Mouse (Mus musculus) naive thymus-derived CD4-positive, alpha-beta T cell, adult 2 months (primary cell): ENCODE measurements around the gene Ift27.

ENCODE experiments used
- DNase-seq: peaks from one replicate; pipeline ENCODE4 v3.0.0-alpha.2; 2011; ENCODE audit warnings: low read depth

Gene Ift27

DNA sequence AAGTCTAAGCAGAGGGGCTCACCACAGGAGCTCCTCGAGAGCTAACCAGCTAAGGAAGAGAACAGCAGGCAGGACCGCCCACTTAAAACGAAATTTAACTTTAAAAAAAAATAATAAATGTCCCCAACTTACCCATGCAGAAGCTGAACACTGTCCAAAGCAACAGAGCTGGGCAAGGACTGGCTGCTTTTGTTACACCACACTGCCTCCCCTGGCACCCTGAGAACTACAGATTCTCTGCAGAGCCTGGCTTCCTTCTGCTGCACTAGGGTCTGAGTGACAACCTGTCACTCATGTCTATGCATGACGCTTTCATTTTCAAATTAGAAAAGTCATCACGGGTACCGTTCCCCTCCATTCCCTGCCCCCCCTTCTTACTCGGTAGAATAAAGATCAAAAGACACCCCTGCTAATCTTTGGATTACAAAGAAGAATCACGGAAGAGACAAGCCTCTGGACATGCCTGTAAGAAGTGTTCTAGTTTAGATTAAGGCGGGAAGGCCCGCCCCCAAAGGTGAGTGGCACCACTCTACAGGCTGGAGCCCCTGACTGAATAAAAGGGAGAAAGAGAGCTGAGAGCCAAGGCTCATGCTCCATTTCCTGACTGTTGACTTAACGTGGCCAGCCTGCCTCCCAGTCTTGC is 1.5 kb downstream of the Ift27 start:
- peak; percentile 57 for DNase-seq

DNA sequence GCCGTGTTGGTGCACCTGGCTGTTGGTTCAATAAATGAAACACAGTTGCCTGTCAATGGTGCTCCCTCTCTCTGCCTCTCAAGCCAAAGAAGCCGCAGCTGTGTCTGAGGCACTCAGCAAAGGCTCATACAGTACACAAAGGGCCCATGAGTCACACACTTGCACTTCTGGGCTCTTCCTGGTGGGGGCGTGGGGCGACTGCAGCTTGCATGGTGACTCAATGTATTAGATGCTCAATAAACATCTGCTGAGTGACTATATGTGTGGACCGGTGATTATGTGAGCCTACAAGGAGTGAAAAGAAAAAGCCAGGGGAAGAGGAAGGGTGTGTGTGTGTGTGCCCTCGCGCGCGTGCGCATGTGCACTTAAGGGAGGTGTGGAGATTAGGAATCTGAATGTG is 2.3 kb downstream of the Ift27 start:
- DNase-seq: peak; percentile 49

DNA sequence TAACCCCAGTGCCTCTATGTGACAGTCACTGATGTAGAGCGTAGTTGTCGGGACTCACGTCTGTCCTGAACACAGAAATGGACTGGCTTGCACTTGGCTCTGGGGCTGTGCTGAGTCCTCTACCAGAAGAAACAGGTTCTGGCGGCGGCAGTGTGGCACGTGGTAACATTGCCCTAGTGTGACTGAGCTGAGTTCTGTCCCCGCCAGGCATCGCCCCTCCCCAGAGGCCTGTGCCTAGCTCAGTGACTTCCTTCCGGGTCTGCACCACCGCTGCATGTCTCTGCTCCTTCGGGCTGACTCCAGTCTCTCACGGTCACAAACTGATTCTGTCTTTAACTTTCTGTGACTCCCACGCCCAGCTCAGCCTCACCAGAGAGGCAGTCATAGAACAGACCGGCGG is 3.2 kb downstream of the Ift27 start:
- DNase-seq: peak; percentile 71

DNA sequence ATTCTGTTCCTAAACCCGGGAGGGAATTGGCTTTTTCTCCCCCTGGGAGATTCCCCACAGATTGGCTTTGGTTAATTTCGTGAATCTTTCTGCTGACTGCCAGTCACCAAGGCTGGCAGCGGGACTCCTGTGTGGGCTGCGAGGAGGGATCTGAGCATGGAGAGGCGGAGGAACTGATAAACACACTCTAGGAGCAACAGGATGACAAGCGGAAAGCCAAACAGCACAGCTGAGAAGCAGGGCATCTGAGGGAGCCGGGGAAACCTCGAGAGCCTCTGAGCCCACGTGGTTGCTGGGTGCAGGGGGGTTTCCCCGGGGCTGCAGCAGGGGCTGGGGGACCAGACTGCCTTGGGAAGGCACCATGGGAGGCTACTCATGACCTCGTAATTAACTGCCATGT is 4.3 kb downstream of the Ift27 start:
- DNase-seq: no peak

DNA sequence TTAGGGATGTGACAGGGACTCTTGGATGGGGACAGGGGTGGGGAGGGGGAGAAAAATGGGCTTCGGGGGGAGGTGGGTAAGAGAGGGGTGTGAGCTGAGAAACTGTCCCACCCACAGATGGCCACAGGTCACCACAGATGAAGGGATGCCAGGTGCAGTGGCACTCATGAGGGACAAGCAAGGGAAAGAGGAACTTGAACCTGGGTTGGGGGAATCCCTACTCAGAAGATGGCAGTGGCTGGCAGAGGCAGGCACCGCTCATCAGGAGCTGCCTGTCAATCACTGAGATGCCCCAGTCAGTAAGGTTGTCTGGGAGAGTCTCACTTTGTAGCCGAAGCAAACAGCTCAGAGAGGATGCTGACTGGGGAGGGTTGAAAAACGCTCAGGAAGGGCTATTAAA is 8.6 kb downstream of the Ift27 start:
- DNase-seq: no peak

DNA sequence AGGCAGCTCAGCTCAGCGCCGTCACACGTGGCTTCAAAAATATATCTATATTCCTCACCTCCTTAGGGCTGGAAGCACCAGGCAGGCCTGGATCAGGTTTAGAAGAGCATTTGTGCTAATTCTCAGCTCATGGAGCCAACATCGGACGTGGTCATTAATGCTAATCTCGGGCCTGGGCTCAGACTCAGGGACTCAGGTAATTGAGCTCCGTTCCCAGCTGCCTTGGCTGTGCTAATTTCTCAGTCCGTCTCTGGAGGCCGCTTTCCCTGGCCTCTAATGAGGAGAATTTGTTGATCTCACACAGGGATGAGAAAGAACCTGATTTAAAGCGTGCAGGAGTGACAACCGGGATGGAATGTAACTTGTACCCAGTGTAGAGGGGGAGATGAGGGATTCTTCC is 9.4 kb downstream of the Ift27 start:
- DNase-seq: no peak

DNA sequence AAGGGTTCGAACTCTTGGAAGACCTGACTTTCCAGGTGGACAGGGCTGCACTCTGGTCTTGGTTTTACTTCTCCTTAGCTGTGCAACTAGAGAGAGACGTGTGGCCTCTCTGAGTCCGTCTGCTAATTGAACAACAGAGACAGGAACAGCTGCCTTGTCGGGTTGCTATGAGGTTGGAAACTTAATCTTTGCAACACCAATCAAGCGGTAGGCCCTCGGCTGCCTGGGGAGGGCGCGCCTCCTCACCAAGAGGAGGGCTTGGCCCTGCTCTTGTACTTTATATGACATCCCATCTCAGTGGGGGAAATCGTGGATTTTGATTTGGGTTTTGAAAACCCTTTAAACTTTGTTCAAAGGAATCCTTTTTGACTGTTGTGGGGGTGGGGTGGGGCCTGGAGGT is 12.0 kb downstream of the Ift27 start:
- DNase-seq: no peak

DNA sequence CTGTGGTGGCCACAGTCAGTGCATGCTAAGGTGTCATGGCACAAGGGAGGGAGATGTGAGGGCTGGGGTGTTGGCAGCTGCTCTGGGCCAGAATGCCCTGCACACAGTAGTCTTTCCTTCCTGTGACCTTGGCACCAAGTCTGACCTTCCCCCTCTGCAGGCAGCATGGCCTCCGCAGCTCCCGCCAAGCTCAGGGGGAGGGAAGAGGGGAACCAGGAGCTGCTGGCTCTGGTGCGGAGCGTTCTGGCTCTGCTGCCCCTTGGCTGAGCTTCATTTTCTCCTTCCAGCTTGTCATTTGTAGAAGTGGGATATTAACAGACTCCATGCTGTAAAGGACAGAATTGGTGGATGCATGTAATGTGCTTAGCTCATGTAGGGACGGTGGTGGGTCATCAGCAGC is 15.6 kb downstream of the Ift27 start:
- DNase-seq: no peak

DNA sequence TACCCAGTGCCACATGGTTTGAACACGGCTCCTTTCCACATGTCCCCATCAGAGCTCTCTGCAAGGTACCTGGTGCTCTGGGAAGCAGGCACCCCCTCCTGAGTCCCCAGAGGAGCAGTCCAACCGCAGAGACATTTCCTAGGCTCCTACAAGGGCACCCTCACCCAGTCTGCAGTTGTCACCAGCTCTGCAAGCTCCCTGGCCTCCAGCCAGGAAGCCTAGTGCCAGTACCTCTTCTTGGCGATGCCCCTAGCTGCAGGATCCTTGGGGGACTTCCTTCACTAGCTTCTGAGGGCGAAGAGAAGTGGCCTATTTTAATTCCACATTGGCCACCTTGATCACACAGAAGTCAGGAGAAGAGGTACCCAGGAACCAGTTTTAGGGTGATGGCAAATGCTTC is 16.1 kb downstream of the Ift27 start:
- DNase-seq: no peak

DNA sequence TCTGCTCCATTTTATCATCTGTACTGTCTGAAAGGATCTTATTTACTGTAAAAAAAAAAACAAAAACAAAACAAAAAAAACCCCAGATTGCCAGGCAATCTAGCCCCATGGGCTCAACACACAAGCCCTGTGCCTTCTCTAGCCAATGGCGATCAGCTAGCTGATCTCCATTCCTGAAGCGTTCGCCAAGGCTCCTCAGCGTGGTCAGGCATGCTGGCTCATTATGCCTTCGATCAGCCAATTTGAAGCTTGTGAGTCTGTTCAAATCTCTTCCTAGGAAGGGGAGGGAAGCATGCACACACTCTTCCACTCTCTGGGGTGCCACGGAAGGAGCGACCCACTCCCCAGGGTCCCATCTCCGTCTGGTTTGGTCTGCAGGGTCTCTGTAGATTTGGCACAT is 16.6 kb downstream of the Ift27 start:
- no peak for DNase-seq

DNA sequence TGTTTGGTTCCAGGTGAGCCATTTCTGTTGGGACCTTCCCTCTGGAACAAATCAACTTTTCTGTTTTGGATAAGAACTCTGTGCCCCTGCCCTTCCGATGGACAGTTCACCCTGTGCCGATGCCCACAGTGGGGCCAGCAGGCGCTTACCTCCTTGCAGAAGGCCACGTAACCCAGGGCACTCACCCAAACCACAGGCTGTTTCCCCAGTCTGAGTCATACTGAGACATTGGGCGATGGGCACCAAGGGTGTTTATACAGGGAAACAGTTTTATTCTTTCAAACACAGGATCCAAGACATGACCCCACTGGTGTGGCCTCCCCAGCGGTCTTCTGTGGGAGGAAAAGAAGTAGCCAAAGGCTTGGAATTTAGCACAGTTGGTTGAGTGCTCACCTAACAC is 18.5 kb downstream of the Ift27 start:
- DNase-seq: no peak

DNA sequence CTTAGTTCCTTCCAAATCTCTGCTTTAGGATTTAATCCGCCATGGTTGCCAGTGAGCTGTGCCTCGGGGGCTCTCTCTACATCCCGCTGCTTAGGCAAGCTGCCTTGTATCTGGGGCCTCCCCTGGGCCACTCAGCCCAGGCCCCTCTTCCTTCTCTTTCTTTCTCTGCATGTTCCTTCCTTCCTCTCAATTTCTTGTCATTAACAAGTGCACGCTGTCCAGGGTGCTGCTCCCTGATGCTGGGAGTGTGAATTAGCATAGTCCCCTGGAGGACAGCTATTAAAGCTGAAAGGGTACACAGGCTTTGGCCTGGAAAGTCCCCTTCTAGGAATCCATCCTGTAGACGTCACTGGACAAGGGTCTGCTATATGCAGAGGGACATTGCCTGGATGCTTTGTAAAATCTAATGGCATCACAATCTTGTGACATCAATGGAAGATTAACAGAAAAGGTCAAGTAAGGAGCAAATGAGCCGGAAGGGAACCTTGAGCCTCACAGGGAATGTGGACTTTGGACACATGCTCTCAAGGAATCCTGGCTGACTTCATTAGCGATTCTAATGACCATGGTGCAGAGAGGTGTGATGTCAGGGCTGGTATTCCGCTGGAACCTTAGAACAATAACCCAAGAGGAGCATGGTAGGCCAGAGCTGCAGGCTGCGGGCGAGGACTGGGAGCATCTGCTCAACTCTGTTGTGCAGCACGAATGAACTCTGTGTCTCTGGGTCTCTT is 20.7 kb downstream of the Ift27 start:
- DNase-seq: no peak

DNA sequence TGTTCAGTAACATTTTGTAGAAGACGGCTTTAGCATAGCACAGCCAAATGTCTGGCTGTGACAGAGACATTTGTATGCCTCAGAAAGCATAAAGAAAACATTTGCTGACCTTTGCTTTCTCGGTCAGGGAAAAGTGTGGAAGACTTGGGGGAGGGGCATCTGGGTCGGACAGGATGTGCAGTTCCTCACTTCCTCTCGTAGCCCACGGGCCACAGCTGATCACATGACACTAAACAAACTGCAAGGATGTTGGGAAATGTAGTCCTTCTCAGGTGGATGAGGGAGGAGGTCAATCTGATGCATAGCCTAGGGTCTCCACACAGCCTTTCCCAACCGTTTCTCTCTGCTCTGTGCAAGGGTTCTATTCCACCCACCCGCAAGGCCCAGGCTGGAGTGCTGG is 25.3 kb downstream of the Ift27 start:
- DNase-seq: no peak

DNA sequence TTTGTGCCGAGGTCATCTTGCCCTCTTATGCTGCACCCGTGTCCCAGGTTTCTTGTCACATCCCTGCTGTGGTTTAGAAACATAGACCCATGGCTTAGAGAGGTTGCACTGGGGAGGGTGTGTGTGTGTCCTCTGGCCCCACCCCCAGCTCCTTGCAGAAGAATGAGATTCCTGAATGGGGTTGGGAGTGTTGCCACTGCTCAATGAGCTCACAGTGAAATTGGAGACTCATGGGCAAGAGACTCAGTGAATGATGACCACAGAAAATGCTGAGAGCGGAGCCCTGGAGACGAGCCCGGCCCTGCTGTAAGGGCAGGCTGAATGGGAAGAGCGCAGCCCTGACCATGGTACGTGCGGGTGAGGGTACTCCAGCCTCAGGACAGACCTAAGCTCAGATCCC is 33.7 kb downstream of the Ift27 start:
- DNase-seq: no peak

DNA sequence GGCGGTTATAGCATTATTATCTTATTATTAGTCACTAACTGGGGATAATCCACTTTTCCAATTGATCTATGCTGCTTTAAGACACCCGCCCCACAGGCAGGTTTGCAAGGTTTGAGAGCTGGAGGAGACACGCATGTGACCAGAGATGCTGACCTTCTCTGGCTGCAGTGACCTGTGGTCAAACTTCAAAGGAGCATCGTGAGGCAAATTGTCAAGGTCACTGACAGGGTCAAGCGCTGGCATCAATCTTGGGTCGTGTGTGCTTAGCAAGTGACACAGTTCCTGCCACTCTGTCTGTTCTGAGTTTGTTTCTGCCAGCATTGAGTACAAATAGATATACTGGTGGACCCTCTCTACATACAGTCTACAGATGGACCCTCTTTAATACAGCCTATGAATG is 39.3 kb downstream of the Ift27 start:
- DNase-seq: no peak

DNA sequence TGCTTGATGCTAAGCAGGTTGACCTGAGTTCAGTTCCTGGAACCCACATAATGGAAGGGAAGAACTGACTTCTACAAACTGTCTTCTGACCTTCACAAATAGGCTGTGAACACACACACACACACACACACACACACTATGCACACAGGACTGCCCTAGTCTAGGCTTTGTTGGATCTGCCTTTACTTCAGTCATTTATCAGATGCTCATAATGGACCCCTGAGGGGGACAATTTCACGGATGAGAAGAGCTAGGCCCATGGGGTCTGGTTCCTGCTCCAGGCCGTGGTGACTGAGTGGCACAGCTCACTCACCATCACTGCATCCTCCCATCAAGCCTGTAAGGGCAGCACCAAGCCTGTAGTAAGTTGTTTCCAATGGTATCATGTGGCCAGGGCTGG is 40.5 kb downstream of the Ift27 start:
- DNase-seq: no peak

DNA sequence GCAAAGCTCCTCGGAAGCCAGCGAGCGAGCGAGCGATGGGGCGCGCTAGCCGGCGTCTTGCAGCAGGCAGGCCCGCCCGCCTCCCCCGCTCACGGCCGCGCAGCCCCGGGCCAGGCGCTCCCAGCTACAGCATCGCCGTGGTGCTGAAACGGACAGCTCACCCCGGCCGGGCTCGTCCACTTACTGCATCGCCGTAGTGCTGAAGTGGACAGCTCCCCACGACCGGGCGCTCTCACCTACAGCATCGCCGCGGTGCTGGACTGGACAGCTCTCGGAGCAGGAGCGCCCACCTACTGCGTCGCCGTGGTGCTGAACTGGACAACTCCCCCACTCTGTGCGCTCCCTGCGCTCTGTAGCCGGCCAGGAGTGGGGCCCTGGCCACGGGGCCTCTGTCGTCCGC is 54.2 kb downstream of the Ift27 start, which contains the start of gene Cacng2:
Gene Cacng2, minus strand, starts transcription at position 325 of the 400 bp plus-strand sequence.
- DNase-seq: peak; percentile 70

DNA sequence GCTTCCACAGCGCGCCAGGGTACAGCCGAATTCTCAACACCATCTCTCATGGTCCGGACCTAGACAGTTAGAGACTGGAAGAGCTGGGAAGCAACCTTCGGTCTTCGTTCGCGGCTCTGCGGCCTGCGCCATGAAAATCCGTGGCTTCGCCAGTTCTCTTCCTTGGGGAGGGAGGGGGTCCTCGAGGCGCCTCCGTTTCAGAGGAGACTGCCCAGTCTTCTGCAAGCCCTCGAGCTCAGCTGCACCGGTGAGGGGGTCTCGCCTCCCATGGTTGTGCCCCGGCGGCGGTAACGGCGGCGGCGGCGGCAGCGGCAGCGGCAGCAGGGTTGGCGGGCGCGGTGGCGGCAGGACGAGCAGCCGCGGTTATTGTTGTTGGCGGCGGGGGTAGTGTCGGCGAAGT is 54.7 kb downstream of the Ift27 start:
- no peak for DNase-seq

DNA sequence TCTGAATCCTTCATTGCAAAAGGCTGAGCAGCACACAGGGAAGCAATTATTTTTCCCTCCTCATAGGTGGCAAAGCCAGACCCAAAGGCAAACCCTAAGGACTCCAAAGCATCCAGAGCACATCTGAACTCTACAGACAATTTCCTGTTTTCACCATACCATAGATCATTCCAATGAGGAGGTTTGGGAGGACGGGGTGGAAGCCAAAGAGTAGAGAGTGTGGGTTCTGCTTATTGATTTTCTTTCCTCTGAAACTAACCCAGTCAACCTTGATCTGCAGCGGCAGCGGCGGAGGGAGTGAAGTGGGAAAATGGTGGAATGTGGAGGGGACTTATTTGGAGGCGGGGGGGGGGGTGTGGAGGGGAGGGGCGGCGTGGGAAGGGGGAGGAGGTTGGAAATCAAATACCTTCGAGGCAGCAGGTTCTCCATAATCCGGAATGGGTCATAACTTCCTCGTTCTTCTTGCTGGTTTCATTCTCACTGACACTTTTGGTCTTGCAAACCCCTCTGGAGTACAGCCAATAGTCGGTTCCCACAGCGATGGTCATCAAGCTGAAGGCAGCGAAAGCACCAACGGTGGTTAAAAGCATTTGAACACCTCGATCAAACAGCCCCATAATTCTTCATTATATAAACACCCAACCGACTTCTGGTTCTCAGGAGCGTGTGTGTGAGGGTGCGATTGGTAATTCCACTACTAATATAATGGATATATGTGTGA is 55.5 kb downstream of the Ift27 start:
- no peak for DNase-seq

DNA sequence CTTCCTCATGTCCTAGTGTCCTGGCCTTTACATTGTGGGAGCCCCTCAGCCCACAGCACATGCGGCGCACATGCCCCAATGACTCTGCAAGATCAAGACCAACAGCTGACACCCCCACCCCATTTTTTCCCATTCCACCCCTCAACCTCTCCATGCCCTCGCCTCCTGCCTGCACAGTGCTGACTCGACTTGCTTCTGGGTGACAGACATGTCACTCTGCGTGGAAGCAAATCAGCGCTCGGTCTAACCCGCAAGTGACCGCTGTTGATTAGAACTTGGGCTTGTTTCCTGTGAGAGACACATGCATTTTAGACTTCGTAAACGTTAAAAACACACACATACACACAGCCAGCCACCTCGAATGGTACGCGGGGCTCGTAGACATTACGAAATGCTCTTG is 56.2 kb downstream of the Ift27 start:
- DNase-seq: no peak

DNA sequence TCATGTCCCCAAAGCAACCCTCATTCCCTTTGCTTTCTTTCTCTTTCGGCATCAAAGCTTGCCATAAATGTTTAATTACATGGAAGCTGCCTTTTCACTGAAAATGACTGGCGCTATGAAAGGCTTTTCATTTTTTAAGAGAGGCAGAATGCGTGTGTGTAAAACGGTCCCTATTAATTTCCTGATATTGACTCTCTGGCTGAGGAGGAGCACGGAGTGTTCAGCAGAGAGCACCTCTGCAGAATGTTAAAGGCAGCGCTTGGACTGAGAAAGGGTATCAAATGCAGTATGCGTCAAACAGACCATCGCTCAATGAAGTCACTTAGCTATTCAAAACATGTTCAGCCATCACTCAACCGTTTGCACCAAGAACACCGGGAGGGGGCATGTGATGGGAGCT is 57.0 kb downstream of the Ift27 start:
- no peak for DNase-seq

DNA sequence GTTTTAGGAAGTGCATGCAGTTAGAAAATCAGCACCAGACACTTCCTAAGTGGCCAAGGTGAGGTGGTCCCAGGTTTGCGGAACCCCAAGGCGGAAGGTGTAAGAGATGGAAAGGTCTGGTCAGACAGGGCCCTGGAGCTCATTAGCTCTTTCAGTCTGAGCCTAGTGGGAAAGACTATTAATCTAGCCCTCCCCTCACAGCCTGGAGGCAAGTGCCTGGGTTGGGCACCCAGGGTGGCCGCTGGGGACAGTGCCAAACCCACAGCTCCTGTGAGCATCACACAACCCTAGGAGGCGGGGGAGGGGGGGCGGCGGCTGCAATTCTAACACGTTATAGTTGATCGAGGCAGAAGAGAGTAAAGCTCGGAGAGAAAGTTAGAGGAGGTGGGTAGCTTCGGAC is 57.7 kb downstream of the Ift27 start:
- DNase-seq: no peak
